Mouse (Mus musculus) urinary bladder, postnatal 14 days (tissue): ENCODE measurements around the gene Golga5.
A peak's percentile ranks its signal among the peaks of the same experiment; 100 is the strongest.
"Not testable (repeated sequence)": the region's sequence is repeated elsewhere in the genome, so short reads cannot be mapped to it uniquely, and the experiment has no call there.

Experiments
- DNase-seq: peaks from one replicate; pipeline ENCODE4 v3.0.0; 2021; ENCODE audit warnings: low spot score

Golga5 gene

DNA sequence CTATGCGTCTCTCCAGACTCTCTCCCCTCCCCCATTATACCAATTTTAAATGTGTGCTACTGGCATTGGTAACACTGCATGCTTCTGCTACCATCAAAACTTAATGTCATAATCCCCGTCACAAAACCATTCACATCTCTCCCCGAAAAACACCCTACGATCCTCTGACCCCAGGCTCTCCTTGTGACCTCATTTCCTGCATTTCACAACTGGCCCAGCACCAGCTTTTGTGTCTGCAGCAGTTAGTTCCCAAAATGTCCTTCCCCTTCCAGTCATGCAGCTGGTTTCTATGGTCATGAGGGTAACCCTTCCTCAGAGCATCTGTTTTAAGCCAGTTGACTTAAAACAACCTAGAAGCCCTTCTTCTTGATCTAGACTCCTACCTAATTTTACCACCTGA is 23.5 kb upstream of the Golga5 start:
- DNase-seq = no peak

- no peak for DNase-seq
Measured at GRCm38 (mm10) chr12:102450437-102450836, 18.5 kb upstream of the Golga5 start.

- DNase-seq = no peak
Measured at GRCm38 (mm10) chr12:102451126-102451851, 17.6 kb upstream of the Golga5 start.

DNA sequence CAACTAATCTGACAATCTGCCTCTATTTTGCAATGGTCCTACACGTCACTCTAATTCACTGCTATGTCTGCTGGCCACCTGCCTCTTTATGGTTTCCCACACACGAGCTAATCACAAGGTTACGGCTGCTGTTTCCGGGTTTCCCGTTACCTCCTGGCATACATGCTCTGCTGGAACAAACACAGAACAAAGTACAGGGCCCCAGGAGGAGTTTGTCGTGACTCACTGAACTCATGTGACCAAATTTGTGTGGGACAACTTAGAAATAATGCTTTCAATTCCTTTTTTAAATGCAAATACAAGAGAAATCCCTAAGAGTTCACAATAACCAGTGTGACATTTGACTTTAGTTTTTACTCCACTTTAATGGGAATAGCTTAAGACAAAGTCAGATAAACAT is 15.4 kb upstream of the Golga5 start:
- DNase-seq = peak; percentile 22

GRCm38 (mm10) chr12:102456467-102457193 is 12.3 kb upstream of the Golga5 start:
- no peak for DNase-seq

DNA sequence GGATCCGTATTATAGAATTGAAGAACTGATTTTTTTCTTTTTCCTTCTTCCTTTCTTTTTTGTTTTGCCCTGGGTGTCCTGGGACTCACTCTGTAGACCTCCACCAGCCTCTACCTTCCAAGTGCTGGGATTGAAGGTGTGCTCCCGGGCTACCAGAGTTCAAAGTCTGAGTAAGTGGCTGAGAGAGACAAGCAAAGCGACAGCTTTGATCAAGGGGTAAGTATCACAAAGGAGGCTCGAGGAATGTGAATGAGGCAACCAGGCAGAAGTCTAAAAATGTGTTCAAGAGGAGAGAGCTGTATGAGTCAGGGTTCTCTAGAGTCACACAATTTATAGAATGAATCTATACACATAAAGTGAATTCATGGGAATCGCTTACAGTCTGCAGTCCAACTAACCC is 8.9 kb upstream of the Golga5 start:
- DNase-seq = no peak

GRCm38 (mm10) chr12:102461177-102461576 is 7.8 kb upstream of the Golga5 start:
- no peak for DNase-seq

GRCm38 (mm10) chr12:102464650-102465049 is 4.3 kb upstream of the Golga5 start:
- DNase-seq = no peak

- no peak for DNase-seq
Measured at GRCm38 (mm10) chr12:102468136-102468535, 799 bp upstream of the Golga5 start.

- no peak for DNase-seq
Measured at GRCm38 (mm10) chr12:102474411-102474810, 5.5 kb downstream of the Golga5 start.

DNA sequence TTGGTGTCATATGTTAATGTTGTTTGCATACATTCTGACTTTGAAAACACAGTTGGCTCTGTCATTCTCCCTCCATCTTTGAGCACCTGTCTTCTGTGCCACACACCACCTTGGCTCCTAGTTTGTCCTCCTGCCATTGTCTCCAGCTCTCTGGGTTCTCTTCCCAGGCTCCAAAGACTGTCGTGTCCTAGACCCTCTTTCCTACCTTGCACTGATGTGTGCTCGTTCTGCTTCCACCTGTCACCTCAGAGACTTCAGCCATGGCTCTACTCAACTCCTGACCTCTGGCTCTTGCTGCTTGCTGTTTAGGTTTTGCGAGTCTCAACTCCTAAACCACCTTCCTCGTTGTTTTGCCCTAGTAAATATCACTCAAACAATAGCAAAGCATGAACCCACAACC is 11.5 kb downstream of the Golga5 start:
- no peak for DNase-seq

GRCm38 (mm10) chr12:102484946-102485345 is 16.0 kb downstream of the Golga5 start:
- DNase-seq = no peak

- DNase-seq = no peak
Measured at GRCm38 (mm10) chr12:102491911-102492310, 23.0 kb downstream of the Golga5 start.

DNA sequence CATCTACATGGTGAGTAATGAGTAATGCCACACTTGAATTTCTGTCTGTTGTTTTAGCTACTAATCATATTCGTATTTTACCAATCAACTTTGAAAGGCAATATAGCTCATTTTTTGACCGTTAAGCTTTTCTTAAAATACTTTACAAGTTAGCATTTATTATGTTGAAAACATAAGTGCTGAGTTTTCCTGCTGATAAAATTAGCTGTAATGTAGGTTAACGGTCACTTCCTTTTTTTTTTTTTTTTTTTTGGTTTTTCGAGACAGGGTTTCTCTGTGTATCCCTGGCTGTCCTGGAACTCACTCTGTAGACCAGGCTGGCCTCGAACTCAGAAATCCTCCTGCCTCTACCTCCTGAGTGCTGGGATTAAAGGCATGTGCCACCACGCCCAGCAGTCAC is 26.8 kb downstream of the Golga5 start:
- DNase-seq = not testable (repeated sequence)

DNA sequence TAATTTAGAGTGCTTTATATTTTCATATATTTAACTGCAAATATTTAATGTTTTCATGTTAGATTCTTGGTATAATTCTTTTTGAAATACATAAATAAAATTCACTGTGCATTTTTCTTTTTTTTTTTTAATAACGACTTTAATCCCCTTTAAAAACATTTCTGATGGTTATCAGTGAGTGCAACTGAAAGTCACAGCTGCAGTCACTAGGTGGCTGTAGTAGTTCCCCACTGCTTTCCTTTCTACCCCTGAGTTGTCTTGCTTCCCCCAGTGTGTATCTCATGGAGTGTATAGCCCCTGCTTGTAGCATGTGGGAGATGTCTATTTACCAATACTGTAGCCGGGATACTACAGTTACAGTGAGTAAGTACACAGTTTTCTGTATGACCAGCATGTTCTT is 29.0 kb downstream of the Golga5 start:
- DNase-seq = no peak

- peak; percentile 15 for DNase-seq
Measured at GRCm38 (mm10) chr12:102498726-102499125, 29.8 kb downstream of the Golga5 start.

- DNase-seq = no peak
Measured at GRCm38 (mm10) chr12:102499210-102499609, 30.3 kb downstream of the Golga5 start.

DNA sequence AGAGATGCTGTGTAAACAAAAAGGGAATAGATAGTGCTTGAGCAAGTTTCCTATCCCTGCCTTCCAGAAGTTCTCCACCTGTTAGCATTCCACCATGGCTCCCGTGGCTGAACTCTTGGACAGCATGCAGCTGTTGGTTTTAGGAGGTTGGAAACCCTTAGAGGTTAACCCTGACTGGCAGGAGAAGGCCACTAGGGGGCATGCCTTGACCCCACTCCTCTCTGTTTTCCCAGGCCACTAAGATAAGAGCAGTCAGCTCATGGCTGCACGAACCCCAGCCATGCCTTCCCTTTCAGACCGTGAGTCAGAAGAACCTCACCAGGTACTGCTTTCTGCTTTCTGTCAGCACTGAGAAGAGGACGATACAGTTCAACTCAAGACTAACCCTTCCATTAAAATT is 30.8 kb downstream of the Golga5 start:
- no peak for DNase-seq

DNA sequence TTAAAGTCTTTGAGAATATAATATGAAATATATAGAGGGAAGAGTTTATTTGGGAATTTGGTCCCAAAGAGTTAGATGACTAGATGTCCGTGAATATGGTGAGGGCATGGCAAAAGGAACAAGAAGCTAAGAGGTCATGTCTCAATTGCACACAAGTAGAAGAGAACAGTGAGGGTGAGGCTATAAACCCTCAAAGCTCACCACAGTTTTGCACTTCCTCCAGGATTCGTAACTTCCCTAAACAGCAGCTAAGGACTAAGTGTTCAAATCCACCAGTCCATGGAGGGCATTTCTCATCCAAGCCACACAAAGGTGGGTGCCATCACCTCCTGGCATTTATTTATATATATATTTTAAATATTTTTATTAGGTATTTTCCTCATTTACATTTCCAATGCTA is 32.1 kb downstream of the Golga5 start:
- no peak for DNase-seq

GRCm38 (mm10) chr12:102501848-102502595 is 33.1 kb downstream of the Golga5 start:
- no peak for DNase-seq

DNA sequence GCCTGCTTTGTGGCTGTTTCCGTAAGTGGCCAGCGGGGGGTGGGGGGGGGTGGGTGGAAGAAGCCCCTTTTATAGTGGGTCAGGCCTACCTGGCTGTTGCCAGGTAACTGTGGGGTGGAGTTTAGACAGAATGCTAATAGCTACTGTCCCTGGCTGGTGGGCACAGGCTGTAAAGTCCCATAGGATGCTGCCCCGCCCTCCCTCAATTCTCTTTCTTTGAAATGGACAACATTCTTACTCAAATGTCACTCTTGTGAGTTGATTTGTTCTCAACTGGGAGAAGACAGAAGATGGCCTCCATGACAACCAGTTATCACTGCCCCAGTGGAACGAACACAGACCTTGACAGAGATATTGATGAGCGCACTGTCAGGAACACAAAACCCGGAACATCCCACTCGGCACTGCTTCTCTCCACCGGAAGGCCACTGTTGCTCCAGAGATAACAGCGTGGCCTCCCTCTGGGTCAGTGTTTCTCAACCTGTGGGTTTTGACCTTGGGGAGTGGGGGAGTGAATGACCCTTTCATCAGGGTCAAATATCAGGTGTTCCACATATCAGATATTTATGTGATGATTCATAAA is 36.3 kb downstream of the Golga5 start:
- no peak for DNase-seq

DNA sequence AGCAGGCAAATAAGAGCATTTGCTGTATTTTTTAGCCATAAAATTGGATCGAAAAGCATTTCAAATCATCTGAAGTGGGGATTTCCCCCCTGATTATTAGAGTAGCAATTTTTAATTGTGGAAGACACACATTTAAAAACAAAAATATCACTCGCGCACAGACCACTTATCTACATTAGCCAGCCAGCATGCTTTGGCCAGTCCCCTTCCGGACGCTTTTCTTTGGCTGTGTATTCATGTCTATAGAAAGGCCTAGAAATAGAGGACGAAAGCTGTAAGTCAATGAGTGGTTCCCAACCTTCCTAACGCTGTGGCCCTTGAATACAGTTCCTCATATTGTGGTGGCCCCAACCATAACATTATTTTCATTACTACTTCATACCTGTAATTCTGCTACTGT is 37.0 kb downstream of the Golga5 start:
- no peak for DNase-seq

GRCm38 (mm10) chr12:102511363-102511762 is 42.4 kb downstream of the Golga5 start:
- DNase-seq = no peak
